Mouse (Mus musculus) cerebellum, postnatal 4 days (tissue): Measurements from ENCODE around the gene Noxo1.
"Not testable (repeated sequence)": the region's sequence is repeated elsewhere in the genome, so short reads cannot be mapped to it uniquely, and the experiment has no call there.

Experiments
- DNase-seq, 2 experiments: peaks; one replicate each; pipeline ENCODE4 v3.0.0; 2022; ENCODE audit warnings: low spot score in 2 of 2, mixed read lengths in 1 of 2

The Noxo1 gene

DNA sequence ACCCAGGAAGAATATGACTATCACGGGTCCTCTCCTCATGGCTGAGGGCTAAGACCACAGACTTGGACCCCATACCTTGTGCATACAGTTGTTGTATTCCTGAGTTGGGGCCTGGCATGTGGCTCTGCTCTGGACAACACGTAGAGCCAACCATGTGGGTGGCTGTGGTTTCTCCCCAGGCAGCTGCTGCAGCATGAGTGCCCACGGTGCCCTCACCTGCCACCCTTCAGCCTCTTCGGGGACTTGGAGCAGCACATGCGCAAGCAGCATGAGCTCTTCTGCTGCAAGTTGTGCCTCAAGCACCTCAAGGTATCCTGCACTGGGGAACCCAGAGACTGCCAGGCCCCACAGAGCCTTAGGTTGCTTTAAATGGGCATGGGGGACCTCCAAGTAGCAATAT lies 19.2 kb upstream of the Noxo1 start:
- DNase-seq: no peak

GRCm38 (mm10) chr17:24677500-24678080 lies 18.4 kb upstream of the Noxo1 start:
- no peak for DNase-seq

- no peak for DNase-seq
Measured at GRCm38 (mm10) chr17:24686514-24686913, 9.5 kb upstream of the Noxo1 start.

GRCm38 (mm10) chr17:24687146-24687595 lies 8.9 kb upstream of the Noxo1 start:
- no peak for DNase-seq

GRCm38 (mm10) chr17:24687599-24687998 lies 8.4 kb upstream of the Noxo1 start:
- DNase-seq: no peak

GRCm38 (mm10) chr17:24689251-24690081 lies 6.6 kb upstream of the Noxo1 start, which contains the start of gene Syngr3:
Syngr3 (minus strand) TSS chr17:24689955.
- peak in 1 of 2 experiments; percentile 47 for DNase-seq

- no peak for DNase-seq
Measured at GRCm38 (mm10) chr17:24692385-24692784, 3.6 kb upstream of the Noxo1 start.

GRCm38 (mm10) chr17:24695326-24696010 lies 566 bp upstream of the Noxo1 start:
- DNase-seq: no peak

GRCm38 (mm10) chr17:24697985-24698384 lies 2.0 kb downstream of the Noxo1 start:
- DNase-seq: no peak

- no peak for DNase-seq
Measured at GRCm38 (mm10) chr17:24698715-24699114, 2.7 kb downstream of the Noxo1 start.

DNA sequence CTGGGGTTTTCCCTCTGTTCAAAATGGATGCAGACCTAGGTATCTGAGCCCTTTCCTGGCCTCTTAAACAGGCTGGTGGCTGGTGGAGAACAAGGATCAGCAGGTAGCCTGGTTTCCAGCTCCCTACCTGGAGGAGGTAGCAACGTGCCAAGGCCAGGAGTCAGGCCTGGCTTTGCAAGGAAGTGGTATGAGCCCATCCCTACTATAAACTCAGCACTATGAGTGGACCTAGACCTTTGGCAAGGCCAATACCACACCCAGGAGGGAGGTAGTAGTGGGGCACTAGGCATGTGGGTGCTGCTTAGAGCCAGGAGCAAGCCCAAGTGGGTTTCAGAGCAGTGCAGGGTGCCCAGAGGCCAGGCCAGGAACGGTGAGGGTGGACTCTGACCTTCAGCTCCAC lies 3.4 kb downstream of the Noxo1 start:
- DNase-seq: no peak

DNA sequence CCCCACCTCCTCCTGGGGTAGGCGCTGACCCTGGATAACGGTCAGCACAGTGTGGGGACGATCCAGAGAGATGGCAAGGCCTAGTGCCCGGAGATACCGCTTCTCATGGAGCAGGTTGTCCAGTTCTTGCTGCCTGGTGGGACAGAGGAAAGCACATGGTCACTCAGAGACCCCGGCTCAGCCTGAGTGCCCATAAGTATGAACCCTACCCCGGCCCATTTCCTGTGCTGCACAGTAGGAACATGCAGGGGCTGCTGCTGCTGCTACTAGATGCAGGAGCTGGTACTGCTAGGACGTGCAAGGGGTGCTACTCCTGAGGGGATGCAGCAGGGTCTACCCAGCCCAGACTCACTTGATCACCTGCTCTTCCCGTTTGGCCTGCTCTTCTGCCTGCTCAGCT lies 5.2 kb downstream of the Noxo1 start:
- DNase-seq: no peak

DNA sequence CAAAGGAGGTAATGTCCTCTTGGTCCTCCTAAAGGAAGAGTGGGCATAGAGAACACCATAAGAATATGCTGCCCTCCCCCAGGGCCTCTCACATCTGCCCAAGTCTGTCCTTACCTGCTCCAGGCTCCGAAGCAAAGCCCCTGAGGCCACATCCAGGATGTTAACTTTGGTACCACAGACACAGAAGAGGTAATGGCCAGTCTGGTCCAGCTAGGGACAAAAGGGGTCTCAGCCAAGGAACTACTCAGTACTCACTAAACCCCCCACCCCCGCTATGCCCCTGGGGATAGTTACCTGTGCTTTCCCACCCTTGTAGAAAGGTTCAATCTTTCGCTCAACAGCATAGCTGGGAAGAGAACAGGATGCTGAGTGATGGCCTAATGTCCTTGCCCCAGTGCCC lies 9.8 kb downstream of the Noxo1 start:
- DNase-seq: no peak

DNA sequence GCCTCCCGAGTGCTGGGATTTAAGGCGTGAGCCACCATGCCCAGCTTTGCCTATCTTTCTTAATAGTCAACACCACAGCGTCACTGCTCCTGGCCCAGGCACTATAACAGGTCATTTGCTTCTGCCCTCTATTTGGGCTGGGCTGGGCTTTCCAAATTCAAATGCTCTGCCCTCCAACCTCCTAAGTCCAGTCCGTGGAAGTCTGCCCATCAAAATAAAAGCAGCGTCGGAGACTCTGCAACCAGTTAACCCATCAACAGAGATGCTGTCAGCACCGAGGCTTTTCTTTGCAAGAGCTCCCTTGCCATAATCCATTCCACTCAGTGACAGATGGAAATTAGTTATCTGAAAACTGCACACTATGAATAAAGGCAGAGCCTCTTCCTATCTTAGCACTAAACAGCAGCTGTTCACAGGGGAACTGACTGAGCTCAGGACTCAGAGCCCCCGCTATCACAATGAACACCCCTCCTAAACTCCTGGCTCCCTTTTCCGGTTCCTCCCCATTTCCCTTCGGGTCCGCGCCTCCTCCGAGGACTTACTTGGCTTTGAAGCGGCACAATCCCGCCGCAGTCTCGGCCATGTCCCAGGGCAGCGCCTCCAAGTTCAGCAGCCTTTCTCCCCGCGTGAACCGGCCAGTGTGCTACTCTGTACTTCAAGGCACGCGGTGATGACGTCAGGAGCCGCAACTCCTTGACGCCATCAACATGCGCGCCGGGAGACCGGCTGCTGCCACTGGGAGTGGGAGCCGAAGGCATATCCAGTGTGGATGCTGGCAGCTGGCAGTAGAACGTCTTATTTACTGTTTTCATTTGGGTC lies 11.2 kb downstream of the Noxo1 start, which contains the start of gene Tbl3:
Gene Tbl3, minus strand, starts transcription at position 679 of the 819 bp plus-strand sequence.
- DNase-seq: peak; percentile 95 to 96

- DNase-seq: no peak
Measured at GRCm38 (mm10) chr17:24707801-24708425, 11.9 kb downstream of the Noxo1 start.

DNA sequence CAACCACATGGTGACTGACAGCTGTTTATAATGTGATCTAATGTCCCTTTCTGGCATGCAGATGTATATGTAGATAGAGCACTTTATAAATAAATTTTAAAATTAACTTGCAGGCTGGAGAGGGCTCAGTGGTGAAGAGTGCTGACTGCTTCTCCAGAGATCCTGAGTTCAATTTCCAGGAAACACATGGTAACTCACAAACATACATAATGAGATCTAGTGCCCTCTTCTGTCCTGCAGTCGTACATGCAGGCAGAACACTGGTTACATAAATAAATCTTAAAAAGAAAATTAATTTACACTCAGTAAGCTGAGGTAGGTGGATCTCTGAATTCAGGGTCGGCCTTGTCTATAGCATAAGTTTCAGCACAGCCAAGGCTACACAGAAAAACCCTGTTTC lies 12.6 kb downstream of the Noxo1 start:
- no peak for DNase-seq

DNA sequence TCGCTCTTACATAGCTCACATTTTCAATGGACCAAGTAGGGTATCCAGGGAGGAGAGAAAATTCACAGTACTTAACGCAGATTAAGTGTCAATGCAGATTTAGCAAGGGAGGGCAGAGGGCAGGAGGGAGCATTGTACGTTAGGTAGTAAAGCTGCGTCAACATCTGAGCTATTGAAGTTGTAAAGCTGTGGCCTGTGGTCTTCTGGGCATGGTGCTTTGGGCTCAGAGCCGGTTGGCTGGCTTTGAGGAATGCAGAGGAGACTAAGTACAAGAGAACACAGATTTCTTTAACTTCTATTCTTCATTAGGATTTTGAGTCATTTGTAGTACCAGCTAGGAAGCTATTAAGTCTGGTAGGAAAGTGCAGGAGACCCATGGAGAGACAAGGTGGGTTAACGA lies 19.5 kb downstream of the Noxo1 start:
- no peak for DNase-seq

- DNase-seq: no peak
Measured at GRCm38 (mm10) chr17:24716166-24716682, 20.2 kb downstream of the Noxo1 start.

DNA sequence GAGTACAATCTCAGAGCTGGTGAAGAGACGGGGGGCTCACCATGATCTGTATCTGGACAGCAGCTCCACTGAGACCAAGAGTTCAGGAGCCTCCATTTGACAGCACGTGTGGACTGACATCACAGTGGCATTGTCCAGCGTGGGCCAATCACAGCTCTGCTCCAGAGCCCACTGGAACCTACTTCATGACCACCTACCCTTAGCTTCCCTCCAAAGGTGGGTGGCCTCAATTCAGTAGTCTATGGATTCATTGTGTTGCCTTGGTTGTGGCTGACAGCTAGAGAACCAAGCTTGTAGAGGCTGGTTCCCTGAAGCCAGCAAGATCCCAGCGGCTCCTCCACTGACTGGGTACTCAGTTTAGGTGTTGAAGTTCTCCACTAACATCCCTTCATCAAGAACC lies 21.9 kb downstream of the Noxo1 start, which contains the start of the genes Rnf151 and Rps2:
Gene Rnf151, minus strand, starts transcription at position 121 of the 400 bp plus-strand sequence.
Gene Rps2, plus strand, starts transcription at position 174 of the 400 bp plus-strand sequence.
- no peak for DNase-seq

DNA sequence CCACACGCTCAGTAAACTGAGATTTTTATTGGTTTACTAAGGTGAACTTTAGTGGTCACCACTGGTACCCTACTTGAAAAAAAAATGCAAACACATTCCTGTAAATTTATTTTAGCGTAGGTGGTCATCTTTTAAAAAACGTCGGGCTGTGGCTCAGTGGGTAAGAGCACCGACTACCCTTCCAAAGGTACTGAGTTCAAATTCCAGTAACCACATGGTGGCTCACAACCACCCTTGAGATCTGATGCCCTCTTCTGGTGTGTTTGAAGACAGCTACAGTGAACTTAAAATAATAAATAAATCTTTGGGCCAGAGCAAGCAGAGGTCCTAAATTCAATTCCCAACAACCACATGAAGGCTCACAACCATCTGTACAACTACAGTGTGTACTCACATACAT lies 22.9 kb downstream of the Noxo1 start:
- not testable (repeated sequence) for DNase-seq
